In the genomic region with DNA sequence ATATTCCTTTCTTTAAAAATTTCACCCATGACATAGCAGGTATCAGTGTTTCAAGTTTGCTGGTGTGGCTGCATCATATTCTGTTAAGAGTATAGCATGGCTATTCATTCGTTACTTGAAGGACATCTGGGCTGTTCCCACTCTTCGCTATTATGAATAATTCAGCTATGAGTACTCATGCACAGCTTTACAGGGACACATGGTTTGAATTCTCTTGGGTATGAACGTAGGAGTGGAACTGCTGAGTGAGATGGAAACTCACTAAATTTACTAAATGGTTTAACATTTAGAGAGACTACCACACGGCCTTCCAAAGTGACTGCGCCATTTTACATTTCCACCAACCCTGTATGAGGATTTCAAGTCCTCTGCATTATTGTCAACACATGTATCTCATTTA, we compare ENCODE assay signal across 15 mouse cellular contexts.
DNase-seq lines count a peak whose midpoint lies in the region.
"Had no signal": no experiment of that assay in that cellular context is flagged by ENCODE, and none has a peak within 500 bp of the region (broad histone marks: within the 10 kb centered on the region; RNA-seq: fewer than 3 reads in every experiment).

No protein-coding gene starts in this region.

- DNase-seq in layer of hippocampus, adult 11-12 months (ENCODE audit: low spot score): peak; percentile 3
- DNase-seq in layer of hippocampus, postnatal 36 days: no peak
- DNase-seq in right cerebral cortex, adult 18-20 months: peak; percentile 2
- no peak for DNase-seq in right cerebral cortex, postnatal 10 days (ENCODE audit: low spot score in 2 of 2)
- DNase-seq in retina, embryonic 14.5 days (ENCODE audit: low spot score): peak; percentile 24
- no peak for DNase-seq in MN1 (ENCODE audit: low spot score)
- no peak for DNase-seq in heart, adult 8-10 months (ENCODE audit: low spot score)
- DNase-seq: adrenal gland, adult 8-10 months; adrenal gland, postnatal 36 days; cerebellum, adult 11 months; cerebellum, adult 8-10 months; cerebellum, postnatal 14 days; gastrocnemius, postnatal 10 days; heart, adult 18-20 months; heart, postnatal 14 days had no signal

Comparison
In these comparisons a context has a peak if more than half of its experiments do, and no peak if none do; other contexts are left out.
1. DNase-seq: peak in layer of hippocampus, adult 11-12 months (single experiment), right cerebral cortex, adult 18-20 months (single experiment) and retina, embryonic 14.5 days (single experiment); none in layer of hippocampus, postnatal 36 days (0 of 2), right cerebral cortex, postnatal 10 days (0 of 2), MN1 (single experiment) and heart, adult 8-10 months (single experiment).